Mouse (Mus musculus) retina, embryonic 14.5 days (tissue): ENCODE measurements around the gene Phtf2.

Experiments
- DNase-seq: peaks from one replicate; pipeline ENCODE4 v3.0.0-alpha.2; 2015; ENCODE audit warnings: low spot score

Phtf2 gene

DNA sequence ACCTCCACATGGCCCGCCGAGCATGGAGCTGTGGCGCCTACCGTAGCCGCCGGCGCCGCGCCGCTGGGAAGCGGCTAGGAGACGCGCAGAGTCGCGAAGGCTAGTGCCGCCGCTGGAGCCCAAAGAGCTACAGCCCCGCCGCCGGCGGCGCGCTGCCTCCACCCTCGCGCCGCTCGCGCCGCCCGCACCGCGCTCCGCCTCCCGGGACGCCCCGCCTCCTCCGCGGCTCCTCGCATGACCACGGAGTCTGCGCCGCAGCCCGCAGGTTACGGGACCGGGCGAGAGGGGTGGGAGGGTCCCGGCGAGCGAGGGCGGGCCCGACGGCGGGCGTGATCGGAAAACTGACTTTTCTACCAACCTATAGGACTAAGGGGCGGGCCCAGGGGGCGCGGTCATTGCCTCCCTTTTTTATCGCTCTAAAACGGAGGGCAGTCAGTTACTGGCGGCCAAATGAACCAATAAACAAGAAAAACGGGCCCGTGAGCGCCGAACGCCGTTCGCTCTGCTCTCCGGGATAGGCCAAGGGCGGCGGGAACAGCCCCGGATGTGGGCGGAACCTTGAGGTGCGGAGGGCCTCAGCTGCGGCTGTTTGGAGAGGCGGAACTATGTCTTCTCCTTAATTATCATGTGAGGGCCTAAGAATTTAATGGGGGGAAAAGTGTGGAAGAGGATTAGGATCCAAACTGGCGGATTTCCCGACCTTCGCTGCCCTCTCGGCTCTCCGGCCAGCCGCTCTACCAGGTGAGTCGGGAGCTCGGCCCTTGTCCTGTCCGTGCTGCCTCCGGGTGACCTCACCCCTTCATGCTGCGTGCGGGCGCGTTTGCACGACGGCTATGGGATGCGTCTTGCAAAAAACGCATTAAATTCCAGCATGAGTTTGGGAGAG, at the start of gene Phtf2, which contains the start of gene Tmem60:
Phtf2 (minus strand) TSS at position 210 of the 886 bp plus-strand sequence.
Tmem60 (plus strand) TSS at position 277 of the 886 bp plus-strand sequence.
- peak; percentile 100 for DNase-seq

DNA sequence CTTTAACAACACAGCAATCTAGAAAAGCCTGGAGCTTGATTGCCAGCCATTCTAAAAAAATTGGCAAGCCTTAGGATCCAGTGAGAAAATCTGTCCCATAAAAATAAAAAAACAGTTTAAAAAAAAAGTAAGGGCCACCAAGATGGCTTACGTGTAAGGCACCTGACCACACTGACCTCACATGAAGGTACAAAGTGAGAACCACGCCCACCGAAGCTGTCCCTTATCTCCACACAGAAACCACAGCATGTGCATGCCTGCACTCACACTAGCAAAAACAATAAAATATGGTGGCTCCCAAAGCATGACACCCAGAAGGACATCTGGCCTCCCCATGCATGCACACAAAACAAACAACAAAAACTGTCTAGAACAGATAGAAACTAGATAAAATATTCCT, 49.4 kb upstream of the Phtf2 start:
- DNase-seq, result no peak

DNA sequence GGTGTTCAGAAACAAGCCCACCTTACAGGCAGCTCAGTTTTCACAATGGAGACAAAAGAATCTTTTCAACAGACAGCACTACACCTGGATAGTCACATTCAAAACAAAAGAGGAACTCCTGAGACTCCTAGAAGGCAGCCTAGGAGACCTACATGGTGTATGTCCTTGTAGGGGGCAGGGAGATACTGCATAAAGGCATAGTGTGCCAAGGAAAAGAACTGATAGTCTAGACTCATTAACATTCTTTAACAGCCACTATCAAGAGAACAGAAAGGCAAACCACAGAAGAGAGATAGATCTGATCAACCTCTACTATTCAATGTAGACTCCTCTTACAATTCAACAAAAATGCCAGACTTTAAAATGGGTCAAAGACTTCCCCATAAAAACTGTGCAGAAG, 48.5 kb upstream of the Phtf2 start:
- DNase-seq, result no peak

DNA sequence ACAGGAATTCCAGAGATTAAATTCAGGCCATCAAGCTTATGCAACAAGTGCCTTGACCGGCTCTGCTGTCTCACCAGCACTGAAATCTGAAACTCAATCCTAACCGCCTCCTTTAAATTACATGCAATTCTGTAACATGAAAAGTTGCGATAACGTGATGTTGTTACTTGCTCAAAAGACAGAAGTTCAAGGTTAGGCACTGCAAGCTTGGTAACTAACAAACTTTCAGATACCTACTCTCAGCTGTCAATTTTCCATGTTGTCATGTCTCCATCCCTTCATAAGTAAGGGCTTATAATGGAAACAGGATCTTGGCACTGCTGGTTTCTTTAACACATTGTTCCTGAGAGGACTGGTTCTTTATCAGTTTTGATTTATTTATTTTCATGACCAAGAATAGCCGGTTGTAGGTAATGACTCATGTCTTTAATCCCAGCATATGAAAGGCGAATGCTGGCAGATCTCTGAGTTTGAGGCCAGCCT, 47.8 kb upstream of the Phtf2 start:
- no peak for DNase-seq

DNA sequence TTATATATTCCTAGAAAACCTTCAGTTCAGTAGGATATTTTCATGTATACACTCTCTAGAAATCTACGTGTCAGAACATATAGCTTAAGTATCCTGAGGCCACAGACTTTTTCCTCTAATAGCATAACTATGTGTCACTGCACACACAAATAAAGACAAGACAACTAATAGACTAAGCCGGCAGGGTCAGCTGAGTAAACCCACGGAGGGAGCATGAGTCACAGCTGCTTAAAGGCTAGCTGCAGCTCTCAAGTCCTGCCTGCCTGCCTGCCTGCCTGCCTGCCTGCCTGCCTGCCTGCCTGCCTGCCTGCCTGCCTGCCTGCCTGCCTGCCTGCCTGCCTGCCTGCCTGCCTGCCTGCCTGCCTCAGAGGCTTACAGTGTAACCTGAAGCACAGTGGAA, 43.5 kb upstream of the Phtf2 start:
- DNase-seq, result no peak

DNA sequence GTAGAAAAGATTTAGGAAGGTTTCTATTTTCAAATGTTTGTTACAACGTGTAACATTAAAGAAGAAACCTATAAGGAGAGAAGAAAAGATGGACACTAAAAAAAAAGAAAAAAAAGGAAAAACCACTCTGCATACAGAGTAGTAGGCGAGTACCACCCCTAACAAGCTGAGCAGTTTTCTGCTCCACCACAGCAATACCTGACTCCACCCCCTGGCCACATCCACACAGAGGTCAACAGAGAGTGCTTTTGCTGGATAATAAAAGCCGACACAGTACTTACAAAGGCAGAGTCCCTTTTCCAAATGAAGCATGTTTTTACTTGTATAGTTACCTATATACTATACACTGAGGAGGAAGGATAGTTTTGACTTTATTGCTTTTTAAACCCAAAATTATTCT, 42.7 kb upstream of the Phtf2 start:
- DNase-seq, result no peak

DNA sequence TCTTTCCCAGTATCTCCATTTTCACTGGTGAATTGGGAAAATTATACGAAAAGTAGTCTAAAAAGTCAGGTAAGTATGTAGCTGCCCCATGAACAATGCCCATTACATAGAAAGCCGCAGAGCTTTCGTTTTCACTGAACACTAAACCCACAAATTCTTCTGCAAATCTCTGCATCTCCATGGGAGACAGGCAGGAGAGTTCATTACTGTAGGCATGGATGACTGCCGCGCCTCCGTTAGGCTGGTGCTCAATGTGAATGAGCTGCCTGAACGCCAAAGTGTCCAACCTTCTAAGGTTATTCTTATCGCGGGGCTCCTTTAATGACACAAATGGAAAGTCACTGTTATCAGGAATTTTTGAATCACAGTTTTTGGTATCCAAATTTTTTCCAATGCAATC, 37.6 kb upstream of the Phtf2 start:
- no peak for DNase-seq

DNA sequence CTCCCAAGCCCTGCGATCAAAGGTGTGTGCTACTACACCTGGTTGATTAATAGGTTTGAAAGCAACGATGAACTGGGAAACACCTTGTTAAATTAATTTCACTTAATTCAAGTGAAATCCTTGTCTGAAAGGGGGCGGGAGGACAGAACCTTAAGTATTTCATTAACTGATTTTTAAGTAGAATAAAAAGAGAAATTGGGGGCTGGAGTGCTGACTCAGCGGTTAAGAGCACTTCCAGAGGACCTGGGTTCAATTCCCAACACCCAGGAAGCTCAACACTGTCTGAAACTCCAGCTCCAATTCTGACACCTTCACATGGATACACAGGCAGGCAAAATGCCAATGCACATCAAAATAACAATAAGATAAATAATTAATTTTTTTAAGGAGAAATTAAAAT, 37.0 kb upstream of the Phtf2 start:
- no peak for DNase-seq

DNA sequence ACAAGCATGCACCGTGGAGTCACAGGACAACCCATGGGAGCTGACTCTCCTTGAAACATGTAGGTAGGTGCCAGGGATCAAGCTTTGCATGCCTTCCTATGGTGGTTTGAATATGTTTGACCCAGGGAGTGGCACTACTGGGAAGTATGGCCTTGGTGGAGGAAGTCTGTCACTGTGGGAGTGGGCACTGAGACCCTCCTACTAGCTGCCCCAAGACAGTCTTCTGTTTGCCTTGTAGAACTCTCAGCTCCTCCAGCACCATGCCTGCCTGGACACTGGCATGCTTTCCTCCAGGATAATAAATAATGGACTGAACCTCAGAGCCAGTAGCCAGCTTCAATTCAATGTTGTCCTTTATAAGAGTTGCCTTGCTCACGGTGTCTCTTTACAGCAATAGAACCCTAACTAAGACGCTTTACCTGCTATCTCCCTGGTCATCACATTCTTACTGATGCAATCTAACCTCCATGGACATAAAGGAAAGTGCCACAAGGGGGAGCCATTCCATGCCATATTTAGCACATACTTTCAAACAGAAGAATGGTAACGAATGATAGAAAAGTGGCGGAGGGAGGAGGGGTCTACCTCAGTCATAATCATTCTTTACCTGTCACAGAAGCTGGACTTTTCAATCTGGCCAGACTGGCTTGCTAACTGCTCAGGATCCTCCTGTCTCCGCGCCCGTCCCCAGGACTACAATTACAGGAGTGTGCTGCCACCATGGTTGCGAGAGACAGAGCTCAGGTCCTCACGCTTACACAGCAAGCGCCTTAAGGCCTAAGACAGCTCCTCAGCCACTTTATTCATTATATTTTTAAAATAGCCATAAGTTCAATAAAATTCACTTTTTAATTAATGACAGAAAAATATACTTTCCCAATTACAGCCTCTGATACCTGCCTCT, 31.7 kb upstream of the Phtf2 start:
- peak; percentile 84 for DNase-seq

DNA sequence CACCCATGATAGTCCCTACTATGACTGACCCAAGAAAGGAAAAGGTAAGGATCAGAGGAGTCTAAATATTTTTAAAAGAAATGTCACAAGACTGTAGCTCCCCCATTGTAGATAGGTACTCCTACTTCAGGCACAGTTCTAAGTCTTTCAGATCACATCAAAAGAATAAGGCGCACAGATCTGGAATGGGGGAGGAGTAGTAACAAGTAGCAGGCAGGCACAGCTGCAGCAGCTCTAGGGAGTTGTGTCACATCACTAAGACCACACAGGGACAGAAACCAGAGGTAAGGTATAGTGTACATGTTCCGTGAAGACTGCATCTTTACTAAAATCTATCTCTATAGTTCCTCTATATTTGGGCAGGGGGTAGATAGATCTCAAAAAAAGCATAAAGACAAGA, 29.8 kb upstream of the Phtf2 start:
- no peak for DNase-seq

DNA sequence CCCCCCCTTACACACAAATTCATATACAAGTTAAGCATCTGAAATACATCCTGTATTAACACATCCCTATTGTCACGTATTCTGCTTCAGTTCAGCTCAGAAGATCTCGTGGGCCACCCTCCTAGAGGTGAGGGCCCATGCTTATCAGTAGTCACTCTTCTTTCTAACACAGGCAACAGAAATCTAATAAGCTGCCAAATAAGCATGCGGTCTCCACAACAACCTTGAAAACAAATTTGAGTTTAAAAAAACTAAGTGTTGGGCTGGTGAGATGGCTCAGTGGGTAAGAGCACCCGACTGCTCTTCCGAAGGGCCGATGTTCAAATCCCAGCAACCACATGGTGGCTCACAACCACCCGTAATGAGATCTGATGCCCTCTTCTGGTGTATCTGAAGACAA, 24.3 kb upstream of the Phtf2 start:
- no peak for DNase-seq

DNA sequence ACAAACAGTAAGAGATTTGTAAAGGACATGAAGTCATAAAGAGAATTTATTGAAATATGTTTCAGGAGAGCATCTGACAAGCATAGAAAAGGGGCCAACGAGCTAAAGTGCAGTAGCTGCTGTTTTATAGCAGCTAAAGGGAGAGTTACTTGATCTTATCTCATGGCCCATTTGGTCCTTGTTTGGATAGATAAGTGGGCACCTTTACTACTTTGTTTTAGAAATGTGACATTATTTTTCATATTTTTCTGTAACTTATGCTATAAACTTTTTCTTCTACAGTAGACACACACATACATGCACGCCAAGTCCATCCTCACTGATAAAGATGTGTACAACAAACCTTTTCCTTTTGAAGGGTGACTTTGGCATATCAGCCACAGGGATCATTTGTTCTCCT, 23.5 kb upstream of the Phtf2 start:
- no peak for DNase-seq

DNA sequence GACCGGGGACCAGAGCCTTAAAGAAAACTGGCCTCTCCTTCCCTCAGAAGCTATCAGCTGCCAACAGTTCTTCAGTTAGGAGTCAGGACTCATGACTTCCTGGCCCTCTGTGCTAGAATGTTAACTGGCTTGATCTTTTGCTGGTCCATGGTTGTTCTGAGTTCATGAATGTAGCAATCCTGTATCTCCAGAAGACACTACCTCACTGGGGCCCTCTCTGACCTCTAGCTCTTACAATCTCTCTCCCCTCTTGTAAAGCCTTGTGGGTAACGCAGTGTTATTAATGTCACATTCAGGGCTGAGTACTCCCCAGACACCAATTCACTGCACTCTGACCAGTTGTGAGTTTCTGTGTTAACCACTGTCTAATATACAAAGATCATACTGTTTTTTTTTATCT, 22.7 kb upstream of the Phtf2 start:
- no peak for DNase-seq

DNA sequence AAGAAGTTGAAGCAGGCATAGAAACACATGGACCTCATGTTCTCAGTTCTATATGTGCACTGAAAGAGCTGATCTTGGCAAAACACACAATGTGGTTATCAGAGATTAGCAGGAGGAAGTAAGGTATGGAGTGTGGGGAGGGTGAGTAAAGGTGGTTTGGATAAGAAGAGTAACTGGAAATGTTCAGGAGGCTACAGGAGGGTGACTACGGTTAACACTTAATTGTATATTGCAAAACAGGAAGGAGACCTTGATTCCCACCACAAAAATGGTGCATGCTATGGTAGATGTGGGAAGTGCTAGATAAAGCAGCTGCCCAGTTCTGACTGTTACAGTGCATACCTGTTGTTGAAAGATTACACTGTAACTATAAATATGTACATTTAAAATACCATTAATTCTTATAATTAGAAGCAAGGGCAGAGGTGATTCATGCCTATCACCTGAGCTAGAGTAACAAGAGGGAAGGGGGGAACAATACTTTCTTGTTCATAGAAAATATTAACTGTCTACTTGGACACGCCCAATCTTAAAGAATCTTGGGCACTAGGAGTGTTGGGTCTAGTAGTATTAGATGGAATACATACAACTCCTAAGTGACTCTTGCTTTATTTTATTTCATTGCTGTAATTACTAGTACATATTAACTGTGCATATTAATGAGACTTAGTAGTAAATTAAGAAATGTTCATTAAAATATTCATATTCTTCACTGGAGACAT, 15.7 kb upstream of the Phtf2 start:
- no peak for DNase-seq

DNA sequence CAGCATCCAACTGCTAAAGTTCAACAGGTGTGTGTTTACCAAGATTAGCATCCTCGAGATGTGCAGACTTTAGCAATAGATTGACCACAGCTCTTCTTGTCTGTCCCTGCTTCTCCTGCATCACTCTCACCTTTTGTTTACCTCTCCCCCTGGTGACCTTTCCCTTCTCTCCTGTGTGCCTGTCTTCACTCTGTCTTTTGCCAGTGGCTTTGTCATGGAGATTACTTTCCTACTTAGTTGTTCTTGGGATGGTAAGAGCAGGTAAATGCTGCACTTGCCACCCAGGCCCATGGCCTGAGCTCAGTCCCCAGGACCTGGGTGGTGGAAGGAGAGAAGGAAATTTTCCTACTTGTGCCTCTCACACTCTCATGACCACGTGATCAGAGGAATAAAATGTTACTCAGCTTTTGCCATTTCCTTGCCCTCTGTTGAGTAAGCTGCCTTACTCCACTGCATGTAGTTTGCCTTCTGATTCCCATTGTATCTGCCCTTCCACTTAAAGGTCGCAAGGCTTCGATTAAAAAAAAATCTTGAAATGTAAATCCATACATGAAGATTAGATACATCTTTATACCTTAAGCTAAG, 2.2 kb upstream of the Phtf2 start:
- DNase-seq, result no peak

DNA sequence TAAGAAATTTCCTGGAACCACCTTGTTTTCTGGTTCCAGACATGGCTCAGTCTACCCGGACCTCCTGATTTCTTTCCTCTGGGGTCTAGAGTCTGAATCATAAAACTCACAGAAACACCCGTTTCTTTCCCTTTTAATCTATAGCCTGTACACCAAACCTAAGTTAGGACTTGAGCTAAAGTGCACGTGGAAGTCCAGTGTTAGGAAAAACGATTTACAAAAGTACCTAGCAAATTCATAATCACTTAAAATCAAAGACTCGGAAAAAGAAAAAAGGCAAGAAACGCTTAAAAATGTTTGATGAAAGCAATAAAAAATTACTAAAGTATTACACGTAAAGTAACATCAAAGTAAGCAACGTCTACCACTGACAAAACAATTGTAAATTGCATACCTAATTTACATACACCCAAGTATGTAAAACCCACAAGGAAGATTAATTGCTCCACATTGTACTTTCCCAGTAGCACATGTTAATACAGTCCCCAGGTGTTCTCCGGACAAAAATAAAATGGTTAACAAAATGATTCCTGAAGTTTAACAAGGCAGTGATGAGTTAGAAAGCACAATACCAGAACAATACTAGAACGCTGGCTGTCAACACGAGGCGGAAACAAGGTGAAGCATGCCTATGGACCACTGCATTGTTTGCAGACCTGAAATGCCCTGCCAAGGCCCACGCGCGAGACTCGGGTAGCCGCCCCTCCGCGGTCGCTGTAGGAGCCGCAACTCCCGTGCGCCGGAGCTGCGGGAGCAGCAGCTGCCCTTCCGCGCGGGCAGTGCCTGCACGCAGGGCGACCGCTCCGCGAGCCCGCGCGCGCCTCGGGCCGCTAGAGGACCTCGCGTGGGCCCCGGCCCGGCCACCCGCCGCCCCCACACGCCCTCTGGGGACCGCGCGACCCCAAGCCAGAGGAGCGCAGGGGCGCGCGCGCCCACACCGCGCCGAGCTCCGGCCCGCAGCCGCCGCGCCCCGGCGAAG, 838 bp downstream of the Phtf2 start:
- DNase-seq, result peak; percentile 68

DNA sequence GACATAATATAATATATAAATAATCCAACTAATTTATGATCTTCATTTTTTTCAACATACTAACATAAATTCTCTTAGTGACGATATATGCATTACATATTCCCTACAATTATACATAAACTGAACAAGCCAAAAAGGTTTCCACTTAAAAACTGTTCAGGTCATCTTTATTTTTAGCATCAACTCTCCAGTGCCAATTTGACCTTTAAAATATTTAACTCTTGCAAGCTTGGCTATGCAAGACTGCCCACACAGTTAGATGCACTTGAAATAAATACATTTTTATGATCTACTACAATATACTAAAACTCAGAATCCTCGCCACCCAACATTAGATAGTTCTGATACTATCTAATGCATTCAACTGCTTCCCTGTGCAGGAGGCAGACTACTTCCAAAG, 1.5 kb downstream of the Phtf2 start:
- no peak for DNase-seq

DNA sequence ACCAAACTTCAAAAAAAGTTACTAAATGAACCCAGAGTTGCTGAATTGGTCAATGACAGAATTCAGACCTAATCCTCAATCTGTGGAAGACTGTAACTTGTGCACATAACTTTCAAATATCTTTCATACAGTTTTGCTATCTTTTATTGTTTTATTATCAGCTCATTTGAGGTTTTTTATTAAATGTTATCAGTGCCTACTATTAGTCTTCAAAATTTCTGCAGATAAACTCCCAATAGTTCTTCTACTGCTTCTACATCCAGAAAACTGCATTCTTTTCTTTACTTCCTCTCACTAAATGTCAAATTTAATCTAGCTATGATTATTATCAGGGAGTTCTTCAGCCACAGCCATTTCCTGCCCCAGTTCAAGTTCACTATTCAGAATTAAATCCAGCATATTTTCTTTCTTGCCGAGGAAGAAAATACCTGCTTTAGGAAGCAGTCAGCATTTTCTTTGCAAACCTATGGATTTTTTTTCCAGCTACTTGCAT, 4.9 kb downstream of the Phtf2 start:
- no peak for DNase-seq

DNA sequence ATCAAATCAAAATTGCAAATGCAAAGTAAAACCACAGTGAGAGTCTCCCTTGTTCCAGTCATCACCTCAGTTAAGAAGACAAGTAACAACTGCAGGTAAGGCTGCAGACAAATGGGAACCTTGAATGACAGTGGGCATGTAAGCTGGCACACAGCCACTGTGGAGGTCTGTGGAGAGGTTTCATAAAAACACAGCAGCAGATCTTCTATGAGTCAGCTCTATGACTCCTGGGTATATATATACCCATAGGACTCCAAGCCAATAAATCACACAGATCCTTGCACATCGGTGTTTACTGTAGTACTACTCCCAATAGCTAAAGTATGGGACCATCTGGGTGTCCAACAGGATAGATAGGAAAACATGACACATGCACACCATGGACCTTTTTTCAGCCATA, 8.8 kb downstream of the Phtf2 start:
- DNase-seq, result no peak

DNA sequence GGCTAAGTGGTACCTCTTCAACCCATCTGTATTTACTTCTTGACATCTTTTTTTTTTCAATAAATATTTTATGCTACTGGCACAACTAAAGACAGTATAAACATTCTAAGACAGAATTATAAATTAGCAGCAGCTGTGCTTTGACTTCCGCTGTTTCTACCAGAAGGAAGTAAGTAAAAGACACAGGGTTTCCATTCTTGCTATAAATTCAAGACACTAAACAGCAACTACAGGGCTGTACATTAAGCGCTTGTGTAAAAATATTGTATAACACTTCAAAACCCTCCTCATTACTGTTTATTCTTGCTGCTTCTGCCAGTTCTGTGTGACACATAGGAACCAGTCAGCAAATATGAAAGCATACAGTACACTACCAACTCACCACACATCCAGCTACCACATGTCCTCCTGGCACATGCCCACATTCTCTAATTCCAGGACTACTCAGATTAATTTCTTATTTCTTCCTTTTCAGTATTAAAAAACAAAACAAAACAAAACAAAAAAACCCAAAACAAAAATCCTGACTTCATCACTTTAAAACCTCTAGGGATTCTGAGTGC, 16.6 kb downstream of the Phtf2 start:
- DNase-seq, result no peak
